Mouse (Mus musculus) Patski (cell line): ENCODE data around the gene Cobll1. TPM values are rescaled to one million over a fixed set of nuclear protein-coding genes. Genes with fewer than 3 reads are reported as not detected.

Experiments used
- ATAC-seq: fragments of 100-300 bp; one replicate; pipeline ENCODE4 v1.8.0; 2021
- CTCF ChIA-PET: fragments of 350-600 bp; sonication (Branson Sonifier 250); formaldehyde crosslinking; loops from one replicate; lab custom pipeline; 2022; ENCODE audit warnings: inconsistent platforms; lab: Charles Lee
- POLR2A ChIA-PET: fragments of 350-600 bp; sonication (Branson Sonifier 250); formaldehyde crosslinking; loops from one replicate; lab custom pipeline; 2022; ENCODE audit warnings: antibody characterized with exemption, inconsistent platforms; lab: Charles Lee
- DNase-seq: peaks from one replicate; pipeline ENCODE4 v3.0.0-alpha.2; 2011; ENCODE audit warnings: low read depth, low spot score
- H3K27me3 ChIP-seq: fragments of 371-371 bp; one replicate; pipeline ENCODE4 v1.5.1; 2021
- CTCF ChIP-seq: fragments of 100-300 bp; IDR thresholded peaks from one replicate; pipeline ENCODE4 v1.5.1; 2021
- in situ Hi-C: fragments of 300-500 bp; cut with MboI; formaldehyde crosslinking; loops from 3 replicates; pipeline ENCODE4 v1.11.1; 2018; ENCODE audit warnings: low pct_unique_long_range_greater_than_20kb, mixed read lengths
- polyA plus RNA-seq: library from polyadenylated mRNA; unstranded; gene quantifications from one replicate; pipeline ENCODE4 v1.2.3, GENCODE M21; 2021

Gene Cobll1
- polyA plus RNA-seq, 1 experiment from 2014 or later: 71.0 TPM

DNA sequence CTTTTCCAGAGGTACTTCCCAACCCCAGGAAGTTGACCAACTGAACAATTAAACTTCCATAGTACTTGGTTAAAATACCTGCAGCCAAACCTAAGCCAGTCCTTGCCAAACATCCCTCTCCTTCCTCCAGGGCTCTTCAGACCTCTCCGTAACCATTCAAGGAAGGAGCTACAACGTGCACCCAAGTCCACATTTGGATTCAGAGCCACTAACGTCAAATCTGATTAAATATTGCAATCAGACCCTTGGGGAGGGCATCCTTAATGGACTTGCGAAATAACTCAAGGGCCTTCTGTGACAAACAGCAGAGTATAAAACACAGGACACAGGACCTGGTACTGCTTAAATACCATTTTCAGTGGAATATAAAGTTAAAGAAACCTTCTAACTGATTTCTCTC is 126.0 kb downstream of the Cobll1 start:
- no peak for TF ChIP-seq CTCF
- in situ Hi-C loops: no loop called here
- H3K27me3 ChIP-seq: no peaks in the 10 kb centered on the region

DNA sequence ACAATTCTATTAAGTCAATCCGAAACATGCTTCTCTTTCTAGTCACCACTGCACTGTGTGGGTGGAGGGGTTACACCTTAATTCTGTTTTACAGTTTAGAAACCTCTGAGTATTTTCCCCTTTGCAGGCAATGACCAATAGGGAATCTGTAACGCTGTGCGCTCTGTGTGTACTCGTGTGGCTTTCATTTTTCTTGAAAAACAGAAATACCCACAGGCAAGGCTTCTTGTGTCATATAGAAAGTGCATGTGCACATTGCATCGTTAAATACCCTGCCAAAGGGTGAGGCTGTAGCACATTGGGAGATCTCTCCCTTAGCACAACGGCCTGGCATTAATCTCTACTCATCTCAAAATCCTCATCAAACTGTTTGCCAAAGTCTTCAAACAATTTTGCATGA is 134.6 kb downstream of the Cobll1 start:
- in situ Hi-C loops: no loop called here
- TF ChIP-seq CTCF: no peak
- DNase-seq: no peak
- H3K27me3 ChIP-seq: no peaks in the 10 kb centered on the region
- ATAC-seq: no peak
- POLR2A ChIA-PET: no interaction called here
- CTCF ChIA-PET: no interaction called here

More for the DNA sequence above, 126.0 kb downstream of the Cobll1 start:
- no peak for ATAC-seq
- ChIA-PET POLR2A (no interaction called here), CTCF (no interaction called here)
- DNase-seq: no peak

DNA sequence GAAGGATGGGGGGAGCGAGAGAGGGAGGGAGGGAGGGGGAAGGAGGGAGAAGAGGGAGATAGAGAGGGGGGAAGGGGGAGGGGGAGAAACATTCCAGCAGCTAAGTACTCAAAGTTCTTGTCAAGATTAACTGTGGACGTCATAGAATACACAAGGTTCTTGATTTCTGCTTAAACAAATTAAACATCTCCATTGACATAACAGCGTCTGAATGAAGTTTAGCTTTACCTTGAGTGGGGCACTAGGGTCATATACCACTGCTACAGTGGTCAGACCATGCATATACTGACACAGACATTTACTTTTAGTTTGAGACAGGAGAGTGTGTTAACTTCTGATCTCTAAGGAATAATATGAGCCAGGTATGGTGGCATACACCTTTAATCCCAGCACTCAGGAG is 135.4 kb downstream of the Cobll1 start:
- TF ChIP-seq CTCF: no peak
- in situ Hi-C loops: no loop called here
- ChIA-PET CTCF (interaction anchor here (1.1 kb wide), 1 partner anchor 11 kb away, joined by 3 read pairs; no protein-coding TSS in a partner anchor), POLR2A (no interaction called here)
- DNase-seq: no peak
- ATAC-seq: no peak
- H3K27me3 ChIP-seq: no peaks in the 10 kb centered on the region

DNA sequence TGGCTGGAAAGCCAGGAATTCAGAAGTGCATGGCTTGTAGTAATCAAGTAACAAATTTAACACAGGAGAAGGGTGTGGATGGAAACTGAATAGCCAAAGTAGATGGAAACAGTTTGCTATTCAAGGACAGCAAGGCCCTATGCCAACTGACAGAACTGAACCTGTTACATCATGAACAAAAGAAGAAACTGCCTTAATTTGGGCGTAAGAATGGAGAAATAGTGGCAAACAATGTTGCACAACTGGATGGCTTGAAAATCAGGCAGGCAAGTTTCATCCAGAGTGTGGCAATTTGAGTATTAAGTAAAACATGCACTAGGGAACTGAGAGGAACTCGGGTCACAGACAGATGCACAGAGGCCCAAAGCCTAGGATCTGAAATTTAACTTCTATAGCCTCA is 137.8 kb downstream of the Cobll1 start:
- ChIA-PET CTCF (no interaction called here), POLR2A (no interaction called here)
- TF ChIP-seq CTCF: no peak
- DNase-seq: no peak
- no peaks in the 10 kb centered on the region for H3K27me3 ChIP-seq
- in situ Hi-C loops: no loop called here
- no peak for ATAC-seq

DNA sequence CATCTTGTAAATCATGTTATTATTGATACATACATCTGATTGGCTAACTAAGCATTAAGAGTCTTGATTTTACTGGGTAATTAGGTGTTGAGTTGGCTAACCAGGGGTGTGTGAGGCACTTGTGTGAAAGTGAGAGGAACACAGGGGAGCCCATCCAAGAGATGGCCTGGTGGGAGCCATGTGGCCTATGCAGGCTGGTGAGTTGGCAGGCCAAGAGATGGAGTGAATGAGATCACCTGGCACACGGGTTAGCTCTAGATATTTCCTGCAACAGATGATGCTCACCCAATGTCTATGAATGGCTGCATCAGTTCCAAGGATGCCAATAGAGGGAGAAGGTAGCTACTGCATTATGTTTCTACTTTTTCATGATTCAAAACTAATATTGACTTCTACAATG is 139.2 kb downstream of the Cobll1 start:
- DNase-seq (no peak), ATAC-seq (no peak)
- in situ Hi-C loops: no loop called here
- POLR2A ChIA-PET: no interaction called here
- H3K27me3 ChIP-seq: no peaks in the 10 kb centered on the region
- CTCF ChIA-PET: no interaction called here
- no peak for TF ChIP-seq CTCF

DNA sequence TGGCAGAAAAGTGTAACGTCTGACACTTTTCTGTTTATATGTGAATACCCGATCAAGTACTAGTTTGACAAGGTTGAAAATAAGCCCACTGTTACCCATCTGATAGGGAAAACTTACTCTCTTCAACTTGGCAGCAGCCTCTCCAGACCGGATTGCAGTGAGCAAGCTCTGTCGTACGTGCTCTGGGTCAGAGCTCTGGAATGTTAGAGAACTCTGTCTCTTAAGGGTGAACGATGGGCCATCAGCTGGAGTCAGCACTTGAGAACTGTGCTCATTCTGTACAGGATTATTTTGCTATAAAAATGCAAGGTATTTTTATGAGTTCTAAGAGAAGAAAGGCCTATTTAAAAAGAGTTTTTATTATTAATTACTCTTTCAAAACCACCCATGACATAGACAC is 143.6 kb downstream of the Cobll1 start:
- DNase-seq: no peak
- CTCF ChIA-PET: interaction anchor here (1.0 to 2.0 kb wide), 4 partner anchors 10 to 90 kb away, joined by 3 to 5 read pairs (median 4); no protein-coding TSS in a partner anchor
- peak; percentile 67 for ATAC-seq
- POLR2A ChIA-PET: no interaction called here
- no peaks in the 10 kb centered on the region for H3K27me3 ChIP-seq
- in situ Hi-C loops: no loop called here
- TF ChIP-seq CTCF: no peak

DNA sequence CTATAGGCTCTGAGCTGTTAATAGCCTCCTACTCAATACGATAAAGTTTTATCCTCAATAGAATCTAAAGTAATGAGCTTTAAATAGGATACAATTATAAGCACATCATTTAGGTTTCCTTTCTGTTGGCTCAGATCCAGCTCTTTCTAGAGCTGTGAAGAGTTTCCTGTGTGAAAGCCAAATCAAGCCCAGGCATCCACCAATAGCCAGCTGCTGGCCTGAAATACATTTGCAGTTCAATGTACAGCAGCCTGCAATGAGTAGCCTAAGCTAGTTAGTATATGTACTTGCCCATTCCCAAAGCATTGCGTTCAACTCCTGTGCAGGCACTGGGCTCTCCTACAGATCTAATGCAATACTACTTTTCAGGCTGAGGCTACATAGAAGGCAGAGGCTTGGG is 145.2 kb downstream of the Cobll1 start:
- POLR2A ChIA-PET: no interaction called here
- ATAC-seq (no peak), DNase-seq (no peak)
- no peak for TF ChIP-seq CTCF
- CTCF ChIA-PET: interaction anchor here (0.6 to 0.8 kb wide), 3 partner anchors 9 to 12 kb away, joined by 3 to 5 read pairs (median 4); no protein-coding TSS in a partner anchor
- no peaks in the 10 kb centered on the region for H3K27me3 ChIP-seq
- in situ Hi-C loops: no loop called here

DNA sequence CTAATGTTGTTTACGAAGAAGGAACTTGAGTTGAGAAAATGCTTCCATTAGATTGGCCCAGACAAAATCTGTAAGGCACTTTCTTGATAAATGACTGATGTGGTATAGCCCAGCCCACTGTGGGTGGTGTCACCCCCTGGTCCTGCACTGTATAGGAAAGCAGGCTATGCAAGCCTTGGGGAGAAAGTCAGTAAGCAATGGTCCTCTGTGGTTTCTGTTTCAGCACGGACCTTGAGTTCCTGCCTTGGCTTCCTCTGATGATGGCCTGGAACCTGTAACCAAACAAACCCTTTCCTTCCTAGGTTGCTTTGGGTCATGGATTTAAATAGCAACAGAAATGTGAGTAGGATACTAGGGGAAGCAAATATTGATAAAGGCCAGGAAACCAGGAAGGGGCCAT is 148.2 kb downstream of the Cobll1 start:
- no peak for ATAC-seq
- ChIA-PET POLR2A (no interaction called here), CTCF (interaction anchor here (1.2 kb wide), 1 partner anchor 16 kb away, joined by 3 read pairs; no protein-coding TSS in a partner anchor)
- in situ Hi-C loops: no loop called here
- no peak for TF ChIP-seq CTCF
- H3K27me3 ChIP-seq: no peaks in the 10 kb centered on the region
- DNase-seq: no peak

DNA sequence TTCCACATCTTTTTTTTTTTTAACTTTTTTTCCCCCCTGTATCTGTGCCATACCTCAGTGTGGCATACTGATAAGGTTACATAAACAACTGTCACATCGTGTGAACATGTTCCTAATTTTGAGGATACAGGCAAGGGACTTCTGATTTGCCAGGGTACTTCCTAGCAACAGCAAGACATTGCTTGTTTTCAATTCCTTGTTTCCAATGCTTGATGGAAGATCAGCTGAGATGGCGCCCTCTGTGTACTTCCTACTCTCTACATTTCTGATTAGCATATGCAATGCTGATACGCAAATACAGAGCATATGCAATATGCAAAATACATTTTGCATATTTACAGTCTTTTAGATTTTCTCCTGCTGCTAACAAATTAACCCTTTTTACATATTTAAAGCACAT is 152.0 kb downstream of the Cobll1 start:
- ChIA-PET CTCF (no interaction called here), POLR2A (no interaction called here)
- in situ Hi-C loops: no loop called here
- no peaks in the 10 kb centered on the region for H3K27me3 ChIP-seq
- DNase-seq (no peak), ATAC-seq (no peak)
- TF ChIP-seq CTCF: no peak

DNA sequence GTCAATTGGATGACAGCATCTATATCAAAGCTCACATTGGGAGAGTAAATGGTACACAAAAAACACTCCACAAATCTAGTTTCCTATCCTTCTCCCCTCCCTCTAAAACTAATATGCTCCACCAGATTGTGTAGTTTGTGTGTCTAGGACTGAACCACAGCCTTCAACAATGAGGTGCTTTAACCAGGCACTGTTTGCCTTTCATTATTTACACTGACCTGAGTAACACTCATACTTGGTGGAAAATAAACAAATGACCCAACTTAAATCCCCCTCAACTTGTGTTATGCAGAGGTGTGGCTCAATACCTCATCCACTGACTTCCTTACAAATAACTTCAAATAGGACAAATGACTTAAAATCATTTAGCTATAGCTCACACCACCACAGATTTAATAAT is 155.8 kb downstream of the Cobll1 start:
- no peaks in the 10 kb centered on the region for H3K27me3 ChIP-seq
- no peak for TF ChIP-seq CTCF
- in situ Hi-C loops: no loop called here
- ChIA-PET CTCF (interaction anchor here (0.9 to 1.9 kb wide), 2 partner anchors 10 to 15 kb away, joined by 3 to 5 read pairs; no protein-coding TSS in a partner anchor), POLR2A (no interaction called here)
- DNase-seq (no peak), ATAC-seq (no peak)

DNA sequence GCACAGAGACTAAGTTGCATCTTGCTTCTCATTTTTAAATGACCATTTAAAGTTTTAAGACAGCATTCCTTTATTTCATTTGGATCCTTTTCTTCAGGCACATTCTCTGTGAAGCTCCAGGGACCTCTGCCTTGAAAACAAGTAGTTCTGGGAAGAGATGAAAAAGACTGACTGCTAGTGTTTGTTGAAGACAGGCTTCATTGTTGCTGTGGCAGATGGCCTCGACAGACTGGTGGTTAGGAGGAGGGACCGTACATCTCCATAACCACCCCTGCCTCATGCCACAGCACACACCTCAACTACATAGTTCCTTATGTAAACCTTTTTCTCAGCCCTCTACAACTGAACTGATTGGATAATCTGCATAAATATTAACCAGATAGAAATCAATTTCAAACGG is 161.7 kb downstream of the Cobll1 start:
- DNase-seq (no peak), ATAC-seq (no peak)
- in situ Hi-C loops: no loop called here
- H3K27me3 ChIP-seq: no peaks in the 10 kb centered on the region
- CTCF ChIA-PET: no interaction called here
- TF ChIP-seq CTCF: no peak
- POLR2A ChIA-PET: no interaction called here

DNA sequence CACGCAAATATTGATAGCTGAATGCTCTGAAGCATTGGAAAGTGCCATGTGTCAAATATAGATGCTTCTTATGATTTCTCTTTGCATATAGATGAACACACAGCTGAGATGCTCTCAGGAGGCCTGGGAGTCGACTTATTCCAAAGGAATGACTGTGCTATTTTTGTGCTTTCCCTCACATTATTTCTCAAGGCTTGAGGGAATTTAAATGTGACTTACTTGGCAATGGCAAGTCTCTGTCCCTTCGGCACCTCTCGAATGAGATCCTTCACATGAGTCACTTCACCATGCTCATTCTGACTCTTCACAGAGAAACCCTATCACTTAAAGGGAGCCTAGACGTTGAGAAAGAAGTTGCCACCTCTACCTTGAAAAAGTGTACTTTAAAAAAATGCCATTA is 163.4 kb downstream of the Cobll1 start:
- no peak for TF ChIP-seq CTCF
- in situ Hi-C loops: no loop called here
- no peaks in the 10 kb centered on the region for H3K27me3 ChIP-seq
- ATAC-seq (no peak), DNase-seq (no peak)
- ChIA-PET CTCF (interaction anchor here (1.2 to 1.8 kb wide), 2 partner anchors 16 to 255 kb away, joined by 3 read pairs; no protein-coding TSS in a partner anchor), POLR2A (no interaction called here)
